Mouse (Mus musculus): ENCODE results near the gene Nab2. TPM values are rescaled to one million over a fixed set of nuclear protein-coding genes. Genes with fewer than 3 reads are reported as not detected.
A peak's percentile ranks its signal among the peaks of the same experiment; 100 is the strongest.

Nab2 gene
- 1 to 10 TPM; 2.1 to 3.6 (median 2.8) TPM for total RNA-seq (2022)

GRCm38 (mm10) chr10:127668093-127669050 is at the start of gene Nab2:
Gene Nab2 (minus strand): TSS chr10:127668568.
- peak; percentile 70 to 77 for DNase-seq (ENCODE audit: low spot score in 2 of 2)

GRCm38 (mm10) chr10:127712736-127713135 is 44.4 kb upstream of the Nab2 start:
- no peak for DNase-seq (ENCODE audit: low spot score in 2 of 2)

- no peak for DNase-seq (ENCODE audit: low spot score in 2 of 2)
These were observed 42.0 kb upstream of the Nab2 start for GRCm38 (mm10) chr10:127710331-127710730.

GRCm38 (mm10) chr10:127708850-127709370 is 40.5 kb upstream of the Nab2 start:
- no peak for DNase-seq (ENCODE audit: low spot score in 2 of 2)

GRCm38 (mm10) chr10:127707721-127708120 is 39.4 kb upstream of the Nab2 start:
- DNase-seq (ENCODE audit: low spot score in 2 of 2) = no peak

GRCm38 (mm10) chr10:127705783-127706182 is 37.4 kb upstream of the Nab2 start:
- DNase-seq (ENCODE audit: low spot score in 2 of 2) = no peak

GRCm38 (mm10) chr10:127704766-127705220 is 36.4 kb upstream of the Nab2 start, which contains the start of gene Myo1a:
Gene Myo1a (plus strand): TSS chr10:127705170.
- no peak for DNase-seq (ENCODE audit: low spot score in 2 of 2)

- no peak for DNase-seq (ENCODE audit: low spot score in 2 of 2)
These were observed 35.9 kb upstream of the Nab2 start for GRCm38 (mm10) chr10:127704293-127704692.

GRCm38 (mm10) chr10:127703299-127703698 is 34.9 kb upstream of the Nab2 start:
- no peak for DNase-seq (ENCODE audit: low spot score in 2 of 2)

- DNase-seq (ENCODE audit: low spot score in 2 of 2) = no peak
These were observed 30.6 kb upstream of the Nab2 start for GRCm38 (mm10) chr10:127698966-127699365.

- DNase-seq (ENCODE audit: low spot score in 2 of 2) = no peak
These were observed 27.4 kb upstream of the Nab2 start for GRCm38 (mm10) chr10:127695775-127696174.

- no peak for DNase-seq (ENCODE audit: low spot score in 2 of 2)
These were observed 26.3 kb upstream of the Nab2 start for GRCm38 (mm10) chr10:127694636-127695035.

- DNase-seq (ENCODE audit: low spot score in 2 of 2) = no peak
These were observed 22.7 kb upstream of the Nab2 start for GRCm38 (mm10) chr10:127691053-127691452.

GRCm38 (mm10) chr10:127682886-127683285 is 14.5 kb upstream of the Nab2 start:
- no peak for DNase-seq (ENCODE audit: low spot score in 2 of 2)

- DNase-seq (ENCODE audit: low spot score in 2 of 2) = no peak
These were observed 11.5 kb upstream of the Nab2 start for GRCm38 (mm10) chr10:127679881-127680280.

- DNase-seq (ENCODE audit: low spot score in 2 of 2) = no peak
These were observed 10.8 kb upstream of the Nab2 start for GRCm38 (mm10) chr10:127679208-127679607.

- DNase-seq (ENCODE audit: low spot score in 2 of 2) = no peak
These were observed 9.4 kb upstream of the Nab2 start for GRCm38 (mm10) chr10:127677591-127678336.

- peak; percentile 84 to 90 for DNase-seq (ENCODE audit: low spot score in 2 of 2)
These were observed 8.6 kb upstream of the Nab2 start for GRCm38 (mm10) chr10:127676691-127677548.

- no peak for DNase-seq (ENCODE audit: low spot score in 2 of 2)
These were observed 7.6 kb upstream of the Nab2 start for GRCm38 (mm10) chr10:127675859-127676398.

GRCm38 (mm10) chr10:127674794-127675522 is 6.6 kb upstream of the Nab2 start:
- peak; percentile 85 to 89 for DNase-seq (ENCODE audit: low spot score in 2 of 2)

Data from gastrocnemius, adult 8-10 months (tissue).